Mouse (Mus musculus): ENCODE measurements at regions not wholly inside any gene's neighbourhood (a gene's known extent, or its start where the extent isn't known, plus 50 kb on each side); places are given as distances from the start of the nearest gene placed in this dataset.

DNA sequence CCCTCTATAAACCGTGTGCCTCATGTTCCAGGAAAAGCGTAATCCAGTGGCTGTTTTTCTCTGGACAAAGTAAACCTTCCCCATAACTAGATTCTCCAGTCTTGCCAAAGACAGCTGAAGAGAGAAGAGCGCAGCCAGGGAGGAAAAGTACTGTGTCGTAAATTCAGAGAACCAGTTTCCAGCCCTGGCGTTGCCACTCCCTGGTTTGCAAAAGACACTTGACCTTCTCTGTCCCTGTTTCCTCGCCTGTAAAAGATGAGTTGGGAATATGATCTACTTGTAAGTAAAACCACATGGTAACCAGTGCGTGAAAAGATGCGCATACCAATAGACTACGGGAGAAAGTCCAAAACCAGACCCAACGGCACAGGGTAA, 160.1 kb upstream of the Paip1 start:
- peak; percentile 24 for DNase-seq

DNA sequence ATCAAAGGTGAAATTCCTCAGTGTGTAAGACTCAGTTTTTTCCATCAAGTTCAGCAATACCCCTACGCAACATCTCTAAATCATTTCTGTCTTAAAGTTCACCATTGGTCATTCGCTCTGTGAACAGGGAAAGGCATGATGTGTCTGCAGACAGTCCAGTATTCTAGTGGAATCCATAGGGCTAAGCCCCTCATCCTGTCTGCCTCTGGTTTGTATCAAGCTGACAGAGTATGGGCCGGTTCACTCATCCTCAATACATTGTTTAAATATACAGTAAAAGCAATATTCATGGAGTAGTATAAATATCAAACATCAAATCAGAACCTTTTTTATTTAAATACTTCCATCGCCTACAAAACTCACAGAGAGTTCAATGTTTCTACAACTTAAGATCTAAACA, 152.9 kb upstream of the Paip1 start:
- DNase-seq, result no peak

DNA sequence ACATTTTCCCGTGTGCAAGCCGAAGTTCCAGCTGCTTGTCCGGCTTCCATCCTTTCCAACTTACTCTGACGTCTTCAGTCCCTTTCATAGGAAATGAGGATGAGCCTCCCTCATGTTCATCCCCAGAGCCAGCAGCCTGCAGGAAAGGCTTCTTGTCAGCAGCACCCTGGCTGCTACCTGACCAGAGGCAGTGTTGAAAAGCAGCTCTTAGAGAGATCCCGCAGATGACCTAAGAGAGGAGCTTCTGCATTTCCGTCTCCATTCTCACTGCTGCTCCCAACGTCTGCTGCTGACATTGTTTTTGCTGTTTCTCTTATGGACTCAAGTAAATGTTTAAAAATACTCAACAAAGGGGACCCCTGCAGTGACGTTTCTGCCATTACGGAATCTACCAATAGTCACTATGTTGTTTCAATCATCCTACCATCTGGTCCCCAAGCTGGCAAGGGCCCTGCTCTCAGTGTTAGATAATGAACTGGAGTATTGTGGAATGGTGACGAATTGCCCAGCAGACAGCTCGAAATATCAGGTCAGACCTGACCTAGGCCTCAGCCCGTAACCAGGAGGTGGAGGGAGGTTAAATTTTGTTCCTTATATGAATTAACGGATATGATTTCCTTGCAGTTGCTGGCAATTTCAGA, 151.0 kb upstream of the Paip1 start:
- DNase-seq, result no peak

DNA sequence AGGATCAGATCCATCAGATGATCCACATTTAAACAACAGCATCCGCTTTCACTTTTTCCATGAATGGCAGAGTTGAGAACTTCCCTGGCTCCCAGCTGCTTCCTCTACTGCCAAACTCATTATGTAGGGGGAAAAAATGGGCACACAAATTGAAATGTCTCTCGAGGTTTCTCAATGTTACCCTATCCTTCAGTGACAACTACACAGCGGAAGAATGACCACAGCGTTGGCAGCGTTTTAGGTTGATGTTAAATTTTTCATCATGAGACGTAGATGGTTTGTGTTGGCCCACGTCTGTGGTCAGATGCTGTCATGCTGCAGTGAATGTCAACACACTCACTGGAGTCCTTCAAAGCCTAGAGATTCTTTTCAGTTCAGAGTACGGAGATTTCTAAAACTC, 149.0 kb upstream of the Paip1 start:
- no peak for DNase-seq

DNA sequence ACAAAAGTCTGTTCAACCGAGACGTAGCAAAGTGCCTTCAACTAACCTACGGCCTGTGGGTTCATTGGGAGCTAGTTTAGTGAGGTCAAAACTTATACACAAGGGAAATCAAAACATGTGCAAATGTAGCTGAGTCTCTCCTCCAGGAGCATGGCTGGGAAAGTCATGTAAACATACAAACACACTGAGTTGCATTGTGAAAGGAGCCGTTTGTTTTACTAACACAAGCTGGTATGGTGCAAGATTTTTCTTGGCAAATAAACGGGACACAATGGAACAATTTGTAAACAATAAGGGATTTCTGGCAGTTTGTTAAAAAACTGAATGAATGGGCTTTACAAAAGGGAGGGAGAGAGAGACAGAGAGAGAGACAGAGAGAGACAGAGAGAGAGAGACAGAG, 147.8 kb upstream of the Paip1 start:
- DNase-seq, result no peak

DNA sequence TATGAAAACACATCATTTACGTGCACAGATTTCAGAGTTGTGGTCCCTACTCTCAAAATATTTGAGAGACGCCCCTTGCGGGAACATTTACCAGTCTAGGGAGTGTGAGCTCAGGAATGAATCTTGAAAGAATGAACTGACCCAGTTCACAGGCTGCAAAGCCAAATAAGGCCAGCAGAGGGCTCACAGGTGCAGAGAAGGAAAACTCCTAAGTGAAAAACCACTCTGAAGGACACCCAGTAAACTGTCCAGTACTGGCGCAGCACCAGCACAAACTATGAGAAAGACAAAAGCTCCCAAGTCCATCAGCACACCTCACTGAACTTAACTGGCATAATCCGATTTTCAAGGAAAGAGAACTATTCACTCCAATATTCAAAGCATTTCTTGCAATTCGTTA, 145.0 kb upstream of the Paip1 start:
- DNase-seq, result peak; percentile 22

DNA sequence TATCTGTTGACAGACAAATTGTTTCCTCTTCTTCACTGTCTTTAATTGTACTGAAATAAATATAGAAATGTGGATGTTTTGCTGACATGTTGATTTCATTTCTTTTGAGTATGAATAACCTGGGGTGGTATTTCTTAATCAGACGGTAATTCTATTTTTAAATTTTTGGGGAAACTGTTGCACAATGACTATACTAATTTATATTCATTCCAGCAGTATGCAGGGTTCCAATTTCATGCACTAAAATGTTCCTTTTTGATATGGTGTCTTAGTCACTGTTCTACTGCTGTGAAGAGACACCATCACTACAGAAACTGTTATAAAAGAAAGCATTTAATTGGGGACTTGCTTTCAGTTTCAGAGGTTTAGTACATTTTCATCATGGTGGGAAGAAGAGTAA, 119.2 kb upstream of the Paip1 start:
- DNase-seq, result no peak

DNA sequence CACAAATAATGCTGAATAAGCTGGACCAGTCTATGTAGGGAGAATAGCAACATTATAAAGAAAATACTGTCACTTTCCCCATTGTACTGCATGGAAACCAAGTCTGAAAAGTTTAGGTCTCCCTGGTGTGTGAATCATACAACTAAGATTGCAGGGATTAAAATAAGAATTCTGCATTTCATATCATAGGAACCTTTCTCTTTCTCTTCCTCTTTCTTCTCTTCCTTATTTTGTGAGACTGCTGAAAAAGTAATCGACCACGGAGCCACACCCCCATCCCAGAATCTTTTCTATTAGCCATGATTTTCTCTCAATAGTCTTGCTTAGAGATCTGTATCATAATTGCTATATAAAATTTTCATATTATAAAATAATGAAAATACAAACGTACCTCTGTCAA, 118.4 kb upstream of the Paip1 start:
- DNase-seq, result no peak

DNA sequence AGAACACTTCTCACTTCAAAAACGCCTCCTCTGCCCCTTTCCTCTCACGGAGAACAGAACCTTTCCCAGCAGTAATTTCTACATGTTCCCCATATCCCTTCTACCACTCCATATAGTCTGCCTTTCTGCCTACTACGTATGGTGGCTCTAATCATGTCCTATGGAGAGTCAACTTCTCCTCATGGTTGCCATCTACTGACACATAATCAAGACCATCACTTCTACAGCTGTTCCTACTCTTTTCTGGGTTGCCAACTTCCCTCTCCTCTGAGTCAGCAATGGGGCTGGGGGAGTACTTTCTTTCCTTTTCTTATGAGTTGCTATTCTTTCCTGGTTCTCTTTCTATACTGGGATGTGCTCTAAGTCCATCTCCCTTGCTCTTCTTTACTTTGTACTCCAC, 114.0 kb upstream of the Paip1 start:
- no peak for DNase-seq

DNA sequence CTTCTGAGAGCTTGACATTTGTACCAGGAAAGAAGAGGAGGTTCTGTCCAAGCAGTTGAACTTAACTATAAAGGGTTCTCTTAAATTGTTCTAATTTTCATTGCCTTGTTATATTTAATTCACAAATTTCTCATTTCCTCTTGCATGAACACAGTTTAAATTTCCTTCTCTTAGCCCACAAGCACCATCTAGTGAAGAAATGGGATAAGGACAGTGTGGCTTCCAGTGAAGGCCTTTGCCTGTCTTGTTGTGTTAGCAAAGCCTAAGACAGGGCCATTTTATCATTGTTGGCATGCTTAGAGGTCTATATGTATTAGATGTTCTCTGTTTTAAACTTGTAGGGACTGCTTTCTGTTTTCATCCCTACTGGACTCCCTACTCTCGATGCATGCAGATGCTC, 110.0 kb upstream of the Paip1 start:
- no peak for DNase-seq

DNA sequence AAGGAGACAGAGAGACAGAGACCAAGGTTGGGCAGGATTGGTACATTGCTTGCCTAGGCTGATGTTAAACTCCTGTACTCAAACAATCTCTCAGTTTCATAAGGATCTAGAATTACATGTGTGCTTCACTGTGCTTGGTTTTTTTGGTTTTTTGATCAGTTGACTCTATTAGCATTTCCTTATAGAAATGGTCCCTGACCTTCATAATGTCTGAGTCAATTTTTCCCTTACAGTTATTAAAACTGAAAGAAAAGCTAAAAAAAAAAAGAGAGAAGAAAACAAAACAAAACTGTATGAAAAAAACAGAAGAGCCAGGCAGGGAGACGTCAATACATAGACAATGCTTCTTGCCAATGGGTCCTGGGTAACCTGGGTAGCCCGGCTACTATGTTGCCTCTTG, 102.9 kb upstream of the Paip1 start:
- no peak for DNase-seq

DNA sequence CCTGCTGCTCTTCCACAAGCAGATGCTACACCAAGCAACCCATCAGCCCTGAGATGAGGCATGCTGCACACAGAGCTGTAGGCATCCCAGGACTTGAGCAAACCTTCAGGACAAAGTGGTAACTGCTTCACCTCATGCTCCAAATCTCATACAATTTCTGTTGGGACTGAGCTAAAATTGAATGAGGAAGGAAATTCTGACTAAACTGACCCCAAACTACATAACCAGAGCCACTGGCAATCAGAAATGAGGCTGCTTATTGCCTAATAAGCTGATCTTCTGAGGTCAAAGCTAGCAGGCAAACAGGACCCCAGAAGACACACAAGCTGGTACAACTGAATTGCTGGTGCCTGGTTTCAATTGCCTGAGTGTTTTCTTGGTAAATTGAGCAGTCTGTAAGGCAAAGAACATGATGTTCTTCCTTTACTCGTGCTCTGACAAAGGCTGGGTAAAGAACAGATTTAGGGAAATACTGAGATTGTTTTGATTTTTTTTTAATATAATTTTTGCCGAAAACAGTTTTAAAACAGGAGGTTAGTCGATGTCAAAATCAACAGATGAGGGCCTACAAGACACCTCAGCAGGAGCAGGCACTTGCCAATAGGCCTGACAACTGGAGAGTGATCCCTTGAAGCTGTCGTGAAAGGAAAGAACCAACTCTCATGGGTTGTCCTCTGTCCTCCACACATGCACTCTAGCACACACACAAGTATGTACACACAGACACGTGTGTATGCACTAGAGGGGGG, 101.3 kb upstream of the Paip1 start:
- DNase-seq, result no peak

DNA sequence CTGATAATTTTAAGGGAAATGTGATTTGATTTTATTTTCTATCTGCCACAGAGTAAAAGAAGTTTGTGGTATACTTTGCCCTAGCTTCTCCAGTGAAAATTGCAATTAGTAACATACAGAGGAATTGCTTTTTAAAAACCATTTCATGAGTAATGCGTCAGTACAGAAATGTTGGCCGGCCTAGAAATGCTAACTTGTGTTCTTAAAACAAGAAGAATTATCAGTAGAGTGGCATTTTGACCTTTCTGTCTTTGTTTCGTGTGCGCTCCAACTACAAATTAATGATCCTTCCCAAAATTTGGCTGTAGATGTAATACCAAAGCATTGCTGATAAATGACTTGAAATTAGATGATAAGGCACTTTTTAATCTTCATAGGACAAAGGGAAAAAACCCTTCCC, 99.7 kb upstream of the Paip1 start:
- DNase-seq, result no peak

DNA sequence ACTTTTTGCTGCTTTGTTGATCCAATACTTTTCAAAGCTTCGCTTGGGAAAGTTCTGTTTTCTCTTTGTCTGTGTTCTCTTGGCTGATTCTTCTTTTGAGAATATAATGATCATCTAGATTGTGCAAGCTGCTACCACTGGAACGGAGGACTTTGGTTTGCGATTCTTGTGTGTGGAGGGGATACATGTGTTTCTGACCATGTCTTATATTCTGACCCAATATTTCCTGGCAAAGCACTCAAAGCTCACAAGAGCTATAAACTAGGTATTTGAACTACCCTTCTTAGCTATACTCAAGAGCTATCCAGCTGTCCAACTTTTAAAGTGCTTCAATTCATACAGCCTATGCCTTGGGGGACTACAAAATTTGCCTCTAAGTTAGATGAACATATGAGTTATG, 96.6 kb upstream of the Paip1 start:
- no peak for DNase-seq

DNA sequence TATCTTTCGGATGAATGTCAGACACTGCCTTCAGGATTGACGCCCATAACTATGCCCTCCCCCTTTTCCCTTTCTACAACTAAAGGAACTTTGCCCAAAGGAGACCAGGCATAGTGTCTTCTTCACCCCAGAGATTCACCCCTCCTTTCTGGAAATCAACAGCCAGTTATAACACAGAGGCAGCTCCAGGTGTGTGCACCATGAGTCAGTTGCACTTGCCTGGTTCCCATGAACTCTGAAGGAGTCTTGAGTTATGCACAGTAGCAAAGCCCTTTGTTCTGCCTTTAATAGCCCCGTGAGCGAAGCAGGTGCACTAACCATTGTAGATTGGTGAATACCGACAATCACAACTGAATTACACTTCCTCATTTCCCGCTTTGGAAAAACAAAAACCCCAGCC, 94.5 kb upstream of the Paip1 start:
- no peak for DNase-seq

DNA sequence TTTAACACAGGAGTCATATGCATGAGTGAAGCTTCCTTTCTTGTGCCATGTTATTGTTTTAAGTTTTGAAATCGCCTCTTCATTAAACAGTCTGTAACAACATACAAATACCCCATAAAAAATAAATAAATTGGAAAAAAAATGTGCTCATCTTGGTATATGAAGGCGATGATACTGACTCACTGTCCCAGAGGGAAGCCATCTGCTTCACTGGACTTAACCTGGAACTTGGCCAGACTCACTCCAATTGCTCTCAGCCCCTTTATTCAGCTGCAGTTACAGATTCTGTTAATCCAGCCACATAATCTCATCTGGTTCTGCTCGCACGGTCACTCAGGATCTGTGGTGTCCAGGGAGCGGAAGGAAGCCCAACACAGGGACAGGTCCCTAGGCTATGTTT, 90.5 kb upstream of the Paip1 start:
- no peak for DNase-seq

DNA sequence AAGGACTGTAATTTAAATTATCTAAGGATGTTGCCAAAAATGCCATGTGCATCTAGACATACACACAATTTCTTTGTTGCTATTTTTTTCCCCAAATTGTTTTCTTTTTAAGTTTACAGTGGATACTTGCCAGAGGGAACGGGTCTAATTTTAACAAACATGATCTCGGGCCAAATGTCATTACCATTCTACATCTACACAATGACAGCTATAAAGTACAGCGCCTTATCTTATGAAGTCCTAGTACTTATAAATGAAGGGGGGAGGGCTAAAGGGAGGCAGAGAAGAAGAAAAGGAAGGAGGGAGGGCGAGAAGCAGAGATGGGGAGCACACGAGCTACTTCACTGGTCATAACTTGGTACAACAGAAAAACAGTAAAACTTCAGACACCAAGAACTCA, 89.4 kb upstream of the Paip1 start:
- DNase-seq, result no peak

DNA sequence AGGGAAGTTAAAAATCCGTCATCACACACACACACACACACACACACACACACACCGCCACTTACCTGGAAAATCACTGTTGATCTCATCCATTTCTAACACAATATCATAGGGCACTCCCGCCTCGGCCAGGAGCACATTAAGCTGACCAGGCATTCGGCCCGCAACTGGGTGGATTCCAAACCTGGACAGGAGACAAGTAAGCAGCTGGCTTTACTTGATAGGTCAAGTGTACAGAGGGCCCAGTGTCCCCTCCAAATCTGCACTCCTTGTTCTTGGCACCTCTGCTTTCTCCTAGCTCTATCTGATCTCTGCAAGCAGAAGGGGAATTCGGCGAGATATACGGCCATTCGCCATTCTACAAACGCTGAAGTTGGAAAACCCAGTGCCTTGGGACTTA, 88.6 kb upstream of the Paip1 start:
- DNase-seq, result no peak

DNA sequence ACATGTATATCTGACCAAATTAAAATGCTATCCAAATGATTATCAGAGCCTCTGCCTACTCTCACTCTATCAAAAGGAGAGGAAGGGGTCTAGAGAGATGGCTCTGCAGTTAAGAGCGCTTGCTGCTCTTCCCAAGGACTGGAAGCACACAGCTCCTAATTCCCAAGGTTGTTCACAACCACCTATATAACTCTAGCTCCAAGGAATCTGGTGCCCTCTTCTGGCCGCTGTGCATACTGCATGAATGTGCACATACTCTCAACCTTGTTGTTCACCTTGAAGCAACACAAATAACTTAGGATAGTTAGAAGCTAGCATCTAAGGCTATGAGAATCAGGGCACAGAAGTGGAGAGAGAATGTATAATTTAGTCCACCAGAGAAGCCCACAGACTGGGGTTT, 86.6 kb upstream of the Paip1 start:
- DNase-seq, result peak; percentile 25

DNA sequence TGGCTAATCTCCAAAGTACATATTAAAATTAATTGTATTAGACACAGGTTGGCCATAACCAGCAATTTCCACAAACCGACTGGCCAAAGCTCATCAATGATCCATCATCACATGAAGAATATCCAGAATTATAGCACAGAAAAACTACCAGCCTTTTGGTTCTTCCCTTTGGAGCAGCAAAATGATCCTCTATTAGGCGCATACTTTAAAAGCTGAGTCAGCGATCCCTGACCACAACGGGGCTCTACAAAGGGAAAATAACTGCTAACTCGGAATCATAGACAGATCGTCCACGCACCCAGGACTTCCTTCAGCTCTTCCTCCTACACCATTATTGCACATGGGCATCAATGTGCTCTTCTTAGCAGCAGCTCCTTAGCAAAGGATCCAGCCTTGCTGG, 85.6 kb upstream of the Paip1 start:
- no peak for DNase-seq

DNA sequence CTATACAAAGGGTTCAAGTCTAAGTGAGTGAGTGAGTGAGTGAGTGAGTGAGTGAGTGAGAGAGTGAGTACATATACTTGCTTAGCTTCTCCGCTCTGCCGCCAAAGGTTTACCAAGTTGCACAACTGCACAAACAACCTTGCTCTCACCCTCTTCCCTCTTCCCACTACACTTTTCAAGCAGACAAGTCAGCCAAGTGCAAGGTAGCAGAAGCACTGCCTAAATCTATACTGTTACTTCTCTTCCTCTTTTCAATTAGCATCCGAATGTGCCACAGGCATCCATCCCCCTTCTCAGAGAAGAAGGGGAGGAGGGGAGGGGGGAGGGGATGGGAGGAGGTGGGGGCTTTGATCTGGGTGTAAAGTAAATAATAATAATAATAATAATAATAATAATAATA, 80.4 kb upstream of the Paip1 start:
- DNase-seq, result no peak

DNA sequence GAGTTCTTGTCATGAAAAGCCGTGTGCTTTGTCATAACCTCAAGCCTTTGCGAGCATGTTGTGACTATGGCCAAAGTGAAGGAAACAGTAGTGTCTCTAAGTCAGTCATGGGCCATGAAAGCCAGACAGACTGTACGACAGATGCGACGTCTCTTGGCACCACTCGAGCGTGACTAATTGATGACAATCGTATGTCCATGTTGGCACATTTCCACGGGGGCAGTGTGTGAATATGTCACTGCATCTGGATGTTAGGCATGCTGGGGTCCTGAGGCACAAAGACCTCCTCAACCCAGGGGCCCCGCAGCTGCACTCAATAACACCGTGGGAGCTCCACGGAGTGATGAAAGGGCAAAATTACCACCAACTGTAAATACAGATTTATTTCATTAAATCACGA, 77.1 kb upstream of the Paip1 start:
- no peak for DNase-seq

DNA sequence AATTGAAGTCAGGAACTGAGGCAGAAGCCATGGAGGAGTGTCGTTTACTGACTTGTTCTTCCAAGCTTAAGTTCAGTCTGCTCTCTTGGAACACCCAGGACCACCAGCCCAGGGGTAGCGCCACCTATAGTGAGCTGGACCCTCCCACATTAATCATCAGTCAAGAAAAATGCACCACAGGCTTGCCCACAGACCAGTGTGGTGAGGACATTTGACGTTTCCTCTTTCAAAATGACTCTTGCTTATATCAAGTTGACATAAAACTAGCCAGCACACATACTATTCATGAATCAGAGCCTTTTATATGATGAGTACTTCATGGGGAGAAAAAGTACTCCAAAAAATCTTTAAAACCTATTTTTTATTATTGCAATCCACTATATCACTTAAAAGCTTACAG, 69.7 kb upstream of the Paip1 start:
- no peak for DNase-seq

DNA sequence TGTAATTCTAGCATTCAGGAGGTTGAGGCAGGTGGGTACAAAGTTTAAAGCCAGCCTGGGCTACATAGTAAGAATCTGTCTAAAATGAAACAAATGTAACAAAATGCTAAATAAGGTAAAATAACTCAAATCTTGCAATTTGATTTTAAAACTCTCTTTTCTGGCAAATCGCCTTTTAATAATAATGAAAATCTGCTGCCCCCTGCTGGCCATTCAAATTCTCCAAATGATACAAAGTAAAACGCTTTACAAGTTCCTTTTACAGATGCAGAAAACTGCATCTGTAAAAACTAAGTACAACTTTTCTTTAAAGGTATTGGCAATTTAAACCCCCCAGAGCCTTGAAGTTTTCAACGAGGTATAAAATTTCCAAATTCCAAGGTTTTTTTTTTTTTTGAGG, 65.0 kb upstream of the Paip1 start:
- no peak for DNase-seq

DNA sequence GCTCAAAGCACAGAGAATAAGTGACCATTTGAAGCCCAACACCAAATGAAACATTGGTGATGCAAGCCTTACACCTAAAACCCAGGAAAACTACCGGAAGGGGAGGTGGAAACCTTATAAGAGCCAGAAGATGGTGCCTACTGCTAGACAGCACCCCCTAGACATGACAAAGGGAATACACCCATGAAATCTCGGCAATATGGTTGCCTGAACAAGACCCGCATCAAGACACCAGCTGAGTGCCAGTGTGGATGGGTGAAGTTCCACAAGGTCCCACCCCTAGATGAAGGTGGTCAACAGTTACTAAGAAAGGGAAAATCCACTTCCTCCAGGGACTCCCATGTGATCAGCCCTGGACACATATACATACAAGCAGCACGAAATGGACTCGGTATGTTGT, 64.2 kb upstream of the Paip1 start:
- no peak for DNase-seq
